Mouse (Mus musculus) ovary, adult 18-20 months (tissue): ENCODE results near the gene Gimap9.
"Not testable (repeated sequence)": the region's sequence is repeated elsewhere in the genome, so short reads cannot be mapped to it uniquely, and the experiment has no call there.

Source experiments
- DNase-seq: peaks from one replicate; pipeline ENCODE4 v3.0.0; 2022; ENCODE audit warnings: low spot score, mixed read lengths

Gene Gimap9

GRCm38 (mm10) chr6:48665471-48665870, 10.5 kb upstream of the Gimap9 start:
- DNase-seq = no peak

GRCm38 (mm10) chr6:48666159-48666586, 9.8 kb upstream of the Gimap9 start:
- DNase-seq = no peak

GRCm38 (mm10) chr6:48668022-48668421, 7.9 kb upstream of the Gimap9 start:
- no peak for DNase-seq

- no peak for DNase-seq
These were observed 6.4 kb upstream of the Gimap9 start for GRCm38 (mm10) chr6:48669446-48669969.

DNA sequence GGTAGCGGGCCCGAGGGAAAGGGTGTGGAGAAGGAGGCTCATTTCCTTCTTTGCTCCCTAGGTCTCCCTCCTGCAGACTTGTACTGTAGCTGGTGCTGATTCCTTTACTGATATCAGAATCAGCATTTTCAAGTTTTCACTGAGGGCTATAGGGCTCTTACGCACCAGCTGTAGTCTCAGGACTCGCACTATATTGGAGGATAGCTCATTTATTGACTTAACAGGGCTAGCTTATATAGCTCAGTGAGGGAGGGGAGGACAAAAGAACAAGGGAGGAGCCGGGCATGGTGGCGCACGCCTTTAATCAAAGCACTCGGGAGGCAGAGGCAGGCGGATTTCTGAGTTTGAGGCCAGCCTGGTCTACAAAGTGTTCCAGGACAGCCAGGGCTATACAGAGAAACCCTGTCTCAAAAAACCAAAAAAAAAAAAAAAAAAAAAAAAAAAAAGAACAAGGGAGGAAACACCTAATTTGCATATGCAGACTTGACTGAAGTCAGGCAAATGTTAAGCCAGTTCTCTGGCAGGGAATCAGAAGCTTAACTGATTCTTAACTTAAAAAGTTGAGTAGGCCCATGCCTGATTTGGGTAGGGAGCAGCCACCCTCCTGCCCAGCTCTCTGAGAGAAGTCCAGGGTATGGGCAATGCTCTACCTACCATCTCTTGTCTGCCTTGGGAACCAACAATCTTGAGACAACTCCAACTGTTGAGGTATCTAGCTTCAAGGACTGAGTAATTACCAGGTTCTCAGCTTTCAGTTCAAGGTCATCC, 1.5 kb upstream of the Gimap9 start:
- no peak for DNase-seq

- no peak for DNase-seq
These were observed 464 bp upstream of the Gimap9 start for GRCm38 (mm10) chr6:48675400-48675930.

GRCm38 (mm10) chr6:48676860-48677415, 1.0 kb downstream of the Gimap9 start:
- DNase-seq = no peak

DNA sequence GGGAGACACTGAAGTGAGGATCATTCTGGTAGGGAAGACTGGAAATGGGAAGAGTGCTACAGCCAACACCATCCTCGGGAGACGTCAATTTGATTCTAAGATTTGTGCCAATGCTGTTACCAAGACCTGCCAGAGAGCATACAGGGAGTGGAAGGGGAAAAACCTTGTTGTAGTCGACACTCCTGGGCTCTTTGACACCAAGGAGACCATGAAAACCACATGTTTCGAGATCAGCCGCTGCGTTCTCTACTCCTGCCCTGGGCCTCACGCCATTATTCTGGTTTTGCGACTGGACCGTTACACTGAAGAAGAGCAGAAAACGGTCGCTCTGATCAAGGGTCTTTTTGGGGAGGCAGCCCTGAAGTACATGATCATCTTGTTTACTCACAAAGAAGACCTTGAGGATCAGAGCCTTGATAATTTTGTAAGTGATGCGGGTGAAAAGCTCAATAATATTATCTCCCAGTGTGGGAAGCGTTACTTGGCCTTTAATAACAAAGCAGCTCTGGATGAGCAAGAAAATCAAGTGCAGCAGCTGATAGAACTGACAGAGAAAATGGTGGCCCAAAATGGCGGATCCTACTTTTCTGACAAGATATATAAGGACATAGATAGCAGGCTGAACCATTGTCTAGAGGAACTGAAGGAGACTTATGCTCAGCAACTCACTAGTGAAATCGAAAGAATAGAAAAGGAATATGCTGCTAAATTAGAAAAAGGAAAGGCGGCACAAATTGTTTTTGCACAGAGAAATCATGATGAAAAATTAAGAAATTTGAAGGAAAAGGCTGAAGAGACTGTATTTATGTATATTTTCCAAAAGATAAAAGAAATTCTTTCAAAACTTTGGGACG, 1.8 kb downstream of the Gimap9 start:
- DNase-seq = no peak

- no peak for DNase-seq
These were observed 2.5 kb downstream of the Gimap9 start for GRCm38 (mm10) chr6:48678391-48678790.

DNA sequence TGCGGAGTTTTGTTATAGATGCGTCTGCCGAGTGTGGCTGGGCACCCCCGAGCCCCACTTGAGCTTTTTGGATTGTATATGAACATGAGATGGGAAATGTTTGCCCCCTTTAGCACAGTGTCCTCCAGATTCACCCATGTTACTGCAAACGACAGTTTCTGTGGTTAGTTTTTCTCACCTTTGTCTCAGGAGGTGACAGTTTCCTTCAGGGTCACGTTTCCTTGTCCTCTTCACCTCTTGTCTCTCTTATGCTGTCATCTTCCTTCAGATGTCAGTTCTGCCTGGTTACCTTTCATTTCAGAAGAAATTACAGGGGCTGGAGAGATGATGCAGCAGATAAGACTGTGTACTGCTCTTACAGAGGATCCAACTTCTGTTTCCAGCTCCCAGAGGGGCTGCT, 3.8 kb downstream of the Gimap9 start:
- no peak for DNase-seq

DNA sequence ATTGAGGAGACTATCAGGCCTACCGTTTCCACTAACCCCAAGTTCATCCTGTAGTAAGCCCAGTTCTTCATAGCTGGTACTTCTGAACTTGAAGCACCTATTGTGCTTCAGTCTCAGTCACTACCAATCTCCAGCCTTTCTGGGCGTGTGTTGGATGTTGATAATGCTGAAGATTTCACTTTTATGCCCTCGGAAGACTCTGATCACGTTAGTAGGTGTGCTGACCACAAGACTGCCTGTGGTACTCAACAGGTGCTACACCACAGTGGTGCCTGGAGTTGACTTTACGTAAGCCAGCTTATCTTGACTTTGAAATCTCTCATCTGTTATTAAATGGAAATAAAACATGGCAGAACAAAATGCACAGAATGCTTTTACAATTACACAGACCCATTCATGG, 4.5 kb downstream of the Gimap9 start:
- DNase-seq = no peak

DNA sequence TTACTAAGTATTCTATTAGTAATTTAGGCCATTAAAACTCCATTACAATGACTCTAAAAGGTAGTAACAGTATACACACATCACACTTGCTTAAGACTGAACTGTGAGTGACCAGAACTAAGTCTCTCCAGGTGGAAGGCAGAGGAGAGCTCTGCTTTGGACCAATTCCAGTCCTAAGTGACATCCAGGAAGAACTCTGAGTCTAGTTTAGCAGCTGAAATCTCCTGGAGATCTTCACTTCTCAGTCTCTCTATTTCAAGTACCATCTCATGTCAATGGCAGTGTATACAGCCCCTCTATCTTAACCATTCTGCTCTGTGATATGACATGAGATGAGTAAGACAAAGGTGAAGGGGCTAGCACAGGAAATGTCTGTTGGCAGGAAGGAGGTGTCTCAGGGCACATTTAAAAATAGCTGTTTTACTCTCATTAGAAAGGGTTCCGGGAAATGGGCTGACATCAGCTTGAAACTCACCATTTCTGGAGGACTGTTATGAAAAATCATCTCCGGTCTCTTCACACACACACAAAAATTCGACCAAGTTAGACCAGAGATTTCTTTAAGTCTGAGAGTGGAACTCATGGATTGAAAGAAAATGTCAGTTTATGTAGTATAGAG, 5.7 kb downstream of the Gimap9 start:
- no peak for DNase-seq

GRCm38 (mm10) chr6:48682271-48682670, 6.3 kb downstream of the Gimap9 start:
- no peak for DNase-seq

DNA sequence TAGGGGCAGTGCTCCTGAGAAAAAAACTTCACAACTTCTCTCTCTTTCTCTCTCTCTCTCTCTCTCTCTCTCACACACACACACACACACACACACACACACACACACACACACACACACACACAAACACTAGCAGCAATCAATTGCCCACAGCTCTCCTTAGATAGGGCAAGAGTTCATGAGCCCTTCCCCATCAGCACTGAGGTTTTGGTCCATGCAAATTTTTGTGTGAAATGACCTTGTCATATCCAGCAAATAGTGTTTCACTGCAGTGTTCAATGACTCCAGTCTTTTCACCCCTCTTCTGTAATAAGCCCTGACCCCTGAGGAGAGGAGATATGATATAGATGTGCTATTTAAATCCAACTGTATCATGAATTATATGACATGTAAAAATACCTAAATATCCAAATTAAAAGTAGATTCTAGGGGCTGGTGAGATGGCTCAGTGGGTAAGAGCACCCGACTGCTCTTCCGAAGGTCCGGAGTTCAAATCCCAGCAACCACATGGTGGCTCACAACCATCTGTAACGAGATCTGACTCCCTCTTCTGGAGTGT, 7.4 kb downstream of the Gimap9 start:
- not testable (repeated sequence) for DNase-seq

GRCm38 (mm10) chr6:48684319-48684718, 8.4 kb downstream of the Gimap9 start, which contains the start of gene Gimap4:
Gene Gimap4 (plus strand): TSS chr6:48684549.
- no peak for DNase-seq

DNA sequence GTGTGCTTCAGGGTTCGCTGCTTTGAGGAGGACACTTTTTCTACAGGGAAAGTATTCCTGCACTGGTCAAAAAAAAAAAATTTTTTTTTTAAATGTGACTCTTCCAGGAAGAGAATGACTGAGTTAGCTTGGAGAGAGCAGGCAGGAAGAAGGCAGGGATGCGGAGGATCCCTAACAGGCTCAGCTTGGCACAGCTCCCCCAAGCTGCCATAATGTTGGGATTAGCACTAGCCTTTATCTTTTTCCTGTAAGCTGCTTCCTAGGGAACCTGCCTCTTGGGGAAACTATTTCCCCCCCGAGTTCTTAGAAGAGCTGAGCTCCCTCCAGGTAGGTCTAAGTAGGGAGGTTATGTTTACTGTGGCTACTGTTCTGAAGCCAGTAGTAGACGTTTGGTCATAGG, 8.9 kb downstream of the Gimap9 start:
- DNase-seq = no peak

GRCm38 (mm10) chr6:48685251-48685650, 9.3 kb downstream of the Gimap9 start:
- no peak for DNase-seq

- no peak for DNase-seq
These were observed 10.1 kb downstream of the Gimap9 start for GRCm38 (mm10) chr6:48685694-48686665.

- no peak for DNase-seq
These were observed 11.1 kb downstream of the Gimap9 start for GRCm38 (mm10) chr6:48687077-48687476.

GRCm38 (mm10) chr6:48689320-48689719, 13.4 kb downstream of the Gimap9 start:
- DNase-seq = no peak
